Mouse (Mus musculus) ES-E14 (cell line): ENCODE measurements around the gene Esf1.

Experiments
- MAFK ChIP-seq: IDR thresholded peaks from 2 replicates; pipeline ENCODE4 v1.6.1; 2014; ENCODE audit warnings: mild to moderate bottlenecking, low read depth, low read length, inconsistent platforms; ENCODE audit not compliant: insufficient read depth
- ZNF384 ChIP-seq: IDR thresholded peaks from 2 replicates; pipeline ENCODE4 v1.6.1; 2012; ENCODE audit warnings: low read depth, low read length, inconsistent platforms

DNA sequence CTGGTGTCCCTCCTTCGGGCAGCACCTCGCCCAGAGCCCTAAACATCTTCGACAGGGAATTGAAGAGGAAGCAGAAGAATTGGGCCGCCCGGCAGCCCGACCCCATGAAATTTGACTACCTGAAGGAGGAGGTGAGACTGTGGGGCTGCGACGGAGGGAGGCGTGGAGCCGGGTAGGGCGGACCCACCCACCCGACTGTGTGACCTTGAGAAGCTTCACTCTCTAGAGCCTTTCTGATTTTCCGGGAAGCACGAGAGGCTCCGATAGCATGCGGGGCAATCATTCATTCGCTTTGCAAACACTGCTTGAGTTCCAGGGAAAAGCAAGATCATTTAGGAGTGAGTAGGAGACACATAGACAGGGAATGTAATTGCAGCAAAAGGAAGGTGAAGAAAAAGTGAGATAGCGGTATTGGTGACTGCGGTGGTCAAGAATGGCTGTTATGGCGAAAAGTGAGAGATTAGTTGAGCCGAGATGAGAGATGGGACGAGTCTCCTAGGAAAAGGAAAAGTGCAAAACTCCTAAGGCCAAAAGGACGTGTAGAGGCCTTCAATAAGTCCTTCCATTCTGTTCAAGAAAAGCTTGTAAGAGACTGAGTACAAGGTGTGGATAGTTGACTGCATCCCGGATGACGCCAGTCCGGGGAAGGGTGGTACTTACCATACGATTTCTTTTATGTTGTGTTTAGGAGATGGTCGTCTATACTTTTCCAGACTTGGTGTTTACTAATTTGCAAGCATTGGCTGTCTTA, 614 bp upstream of the Esf1 start:
- TF ChIP-seq MAFK (no peak), ZNF384 (no peak)
